Mouse (Mus musculus) heart, postnatal 0 days (tissue): ENCODE data around the gene Gnat1. TPM values are rescaled to one million over a fixed set of nuclear protein-coding genes. Genes with fewer than 3 reads are reported as not detected.

Experiments
- ATAC-seq: fragments of 200-750 bp; cut with Nextera tagmentation; 2 replicates; pipeline ENCODE4 v1.8.0; 2017; ENCODE audit warnings: low read depth, moderate number of reproducible peaks, moderate library complexity; ENCODE audit not compliant: insufficient read depth
- DNase-seq: peaks from one replicate; pipeline ENCODE4 v3.0.0-alpha.2; 2016; ENCODE audit warnings: low spot score
- H3K27ac ChIP-seq: fragments of 300-500 bp; sonication (generic); 2 replicates; pipeline ENCODE4 v1.5.1; 2014; ENCODE audit warnings: low read depth, mild to moderate bottlenecking
- H3K27me3 ChIP-seq: fragments of 300-500 bp; sonication (generic); 2 replicates; pipeline ENCODE4 v1.6.1; 2014; ENCODE audit warnings: low read length, mixed read lengths; ENCODE audit not compliant: control insufficient read depth, insufficient read depth
- H3K36me3 ChIP-seq: fragments of 300-500 bp; sonication (generic); replicated peaks from 2 replicates; pipeline ENCODE4 v1.6.1; 2014; ENCODE audit warnings: low read length, mixed read lengths; ENCODE audit not compliant: control insufficient read depth, insufficient read depth
- H3K4me1 ChIP-seq: fragments of 300-500 bp; sonication (generic); 2 replicates; pipeline ENCODE4 v1.6.1; 2014; ENCODE audit warnings: antibody characterized with exemption; ENCODE audit not compliant: control insufficient read depth, insufficient read depth
- H3K4me2 ChIP-seq: fragments of 300-500 bp; sonication (generic); 2 replicates; pipeline ENCODE4 v1.6.1; 2014; ENCODE audit warnings: low read depth, mild to moderate bottlenecking, low read length, moderate library complexity
- H3K4me3 ChIP-seq: fragments of 300-500 bp; sonication (generic); 2 replicates; pipeline ENCODE4 v1.5.1; 2014; ENCODE audit warnings: low read depth, low read length
- H3K9ac ChIP-seq: fragments of 300-500 bp; sonication (generic); replicated peaks from 2 replicates; pipeline ENCODE4 v1.6.1; 2014; ENCODE audit warnings: low read depth, low read length, mixed read lengths
- H3K9me3 ChIP-seq: fragments of 300-500 bp; sonication (generic); replicated peaks from 2 replicates; pipeline ENCODE4 v1.6.1; 2016; ENCODE audit warnings: low read length; ENCODE audit not compliant: control insufficient read depth
- CTCF ChIP-seq: IDR thresholded peaks from 2 replicates; pipeline ENCODE4 v1.5.1; 2016; ENCODE audit warnings: antibody characterized with exemption, control low read depth, low read depth
- EP300 ChIP-seq: IDR thresholded peaks from 2 replicates; pipeline ENCODE4 v1.6.1; 2016; ENCODE audit warnings: antibody characterized with exemption, low read depth
- WGBS: fragments of 180-500 bp; shearing (Covaris S2); extraction: QIAGEN DNeasy Blood & Tissue Kit; methylation state at CpG from one replicate; pipeline ENCODE4 v1.1.7; 2014; 5-methylcytosine and 5-hydroxymethylcytosine counted together
- polyA plus RNA-seq: library from polyadenylated mRNA; unstranded; fragments of >200 nt; fragmentation: Nextera tagmentation; extraction: Ambion mirVana; gene quantifications from 2 replicates; pipeline ENCODE4 v1.2.1, GENCODE M21; 2015
- total RNA-seq: library from RNA; depleted of rRNA; stranded (reverse); fragments of >200 nt; gene quantifications from 2 replicates; pipeline ENCODE4 v1.2.3, GENCODE M21; 2014; ENCODE audit warnings: low replicate concordance

Gnat1 gene
- total and polyA plus RNA-seq, 2 experiments from 2014 or later, result 0.25 TPM; not detected in 1

- DNase-seq, result no peak
These were observed 24.9 kb downstream of the Gnat1 start for GRCm38 (mm10) chr9:107654585-107654984.

GRCm38 (mm10) chr9:107653474-107653873 is 26.0 kb downstream of the Gnat1 start:
- no peak overlapping the region for H3K4me3 ChIP-seq
- H3K9ac ChIP-seq, result no peak overlapping the region
- TF ChIP-seq CTCF (no peak), EP300 (no peak)
- no peaks in the 10 kb centered on the region for H3K27me3 ChIP-seq
- ATAC-seq (no peak), DNase-seq (no peak)
- no peak overlapping the region for H3K4me2 ChIP-seq
- no peaks in the 10 kb centered on the region for H3K4me1 ChIP-seq
- H3K27ac ChIP-seq, result no peak overlapping the region
- H3K36me3 ChIP-seq, result no peaks in the 10 kb centered on the region
- 79% methylated on average over 2 of the region's 2 CpGs for WGBS
- H3K9me3 ChIP-seq, result no peaks in the 10 kb centered on the region

More at GRCm38 (mm10) chr9:107654585-107654984, 24.9 kb downstream of the Gnat1 start:
- Histone ChIP-seq H3K4me2 (no peak overlapping the region), H3K4me3 (no peak overlapping the region), H3K36me3 (no peaks in the 10 kb centered on the region), H3K9me3 (no peaks in the 10 kb centered on the region), H3K9ac (no peak overlapping the region), H3K27me3 (no peaks in the 10 kb centered on the region), H3K27ac (no peak overlapping the region), H3K4me1 (no peaks in the 10 kb centered on the region)
- 81% methylated on average over 4 of the region's 4 CpGs for WGBS
- no peak for TF ChIP-seq EP300
- TF ChIP-seq CTCF, result no peak
- no peak for ATAC-seq

- 26% methylated on average over 12 of the region's 12 CpGs for WGBS
- no peak for ATAC-seq
These were observed 28.6 kb downstream of the Gnat1 start for GRCm38 (mm10) chr9:107650708-107651481.

GRCm38 (mm10) chr9:107650225-107650624 is 29.3 kb downstream of the Gnat1 start:
- no peaks in the 10 kb centered on the region for H3K4me1 ChIP-seq
- ATAC-seq (no peak), DNase-seq (no peak)
- TF ChIP-seq CTCF, result no peak
- TF ChIP-seq EP300, result no peak
- no peak overlapping the region for H3K4me2 ChIP-seq
- no peaks in the 10 kb centered on the region for H3K9me3 ChIP-seq
- no peaks in the 10 kb centered on the region for H3K27me3 ChIP-seq
- H3K36me3 ChIP-seq, result no peaks in the 10 kb centered on the region
- H3K9ac ChIP-seq, result no peak overlapping the region
- no peak overlapping the region for H3K4me3 ChIP-seq
- WGBS, result 73% methylated on average over 7 of the region's 7 CpGs
- no peak overlapping the region for H3K27ac ChIP-seq

More at GRCm38 (mm10) chr9:107650708-107651481, 28.6 kb downstream of the Gnat1 start:
- no peak for TF ChIP-seq EP300
- no peak for TF ChIP-seq CTCF
- Histone ChIP-seq H3K27ac (no peak overlapping the region), H3K4me3 (no peak overlapping the region), H3K4me1 (no peaks in the 10 kb centered on the region), H3K4me2 (no peak overlapping the region), H3K27me3 (no peaks in the 10 kb centered on the region), H3K9ac (no peak overlapping the region), H3K36me3 (no peaks in the 10 kb centered on the region), H3K9me3 (no peaks in the 10 kb centered on the region)
- DNase-seq, result no peak

- Histone ChIP-seq H3K4me2 (no peak overlapping the region), H3K9ac (no peak overlapping the region), H3K27ac (no peak overlapping the region), H3K4me3 (no peak overlapping the region), H3K27me3 (no peaks in the 10 kb centered on the region), H3K4me1 (no peaks in the 10 kb centered on the region), H3K36me3 (no peaks in the 10 kb centered on the region), H3K9me3 (no peaks in the 10 kb centered on the region)
- TF ChIP-seq CTCF (no peak), EP300 (no peak)
- DNase-seq, result no peak
- ATAC-seq, result no peak
- 41% methylated on average over 3 of the region's 3 CpGs for WGBS
These were observed 30.7 kb downstream of the Gnat1 start for GRCm38 (mm10) chr9:107648767-107649166.

GRCm38 (mm10) chr9:107646975-107647374 is 32.5 kb downstream of the Gnat1 start:
- Histone ChIP-seq H3K9ac (no peak overlapping the region), H3K4me3 (no peak overlapping the region), H3K4me2 (no peak overlapping the region), H3K27me3 (no peaks in the 10 kb centered on the region), H3K4me1 (no peaks in the 10 kb centered on the region), H3K9me3 (no peaks in the 10 kb centered on the region), H3K27ac (no peak overlapping the region), H3K36me3 (no peaks in the 10 kb centered on the region)
- 74% methylated on average over 6 of the region's 6 CpGs for WGBS
- DNase-seq (no peak), ATAC-seq (no peak)
- TF ChIP-seq CTCF (peak; percentile 19; the same call in 1 of the 2 replicates), EP300 (no peak)
